Mouse (Mus musculus) lung, adult 18-20 months (tissue): ENCODE measurements around the gene Hspa1l.
"Not testable (repeated sequence)": the region's sequence is repeated elsewhere in the genome, so short reads cannot be mapped to it uniquely, and the experiment has no call there.

Experiments used
- DNase-seq, 2 experiments: peaks; one replicate each; pipeline ENCODE4 v3.0.0; 2022; ENCODE audit warnings: mixed read lengths in 2 of 2

Gene Hspa1l

DNA sequence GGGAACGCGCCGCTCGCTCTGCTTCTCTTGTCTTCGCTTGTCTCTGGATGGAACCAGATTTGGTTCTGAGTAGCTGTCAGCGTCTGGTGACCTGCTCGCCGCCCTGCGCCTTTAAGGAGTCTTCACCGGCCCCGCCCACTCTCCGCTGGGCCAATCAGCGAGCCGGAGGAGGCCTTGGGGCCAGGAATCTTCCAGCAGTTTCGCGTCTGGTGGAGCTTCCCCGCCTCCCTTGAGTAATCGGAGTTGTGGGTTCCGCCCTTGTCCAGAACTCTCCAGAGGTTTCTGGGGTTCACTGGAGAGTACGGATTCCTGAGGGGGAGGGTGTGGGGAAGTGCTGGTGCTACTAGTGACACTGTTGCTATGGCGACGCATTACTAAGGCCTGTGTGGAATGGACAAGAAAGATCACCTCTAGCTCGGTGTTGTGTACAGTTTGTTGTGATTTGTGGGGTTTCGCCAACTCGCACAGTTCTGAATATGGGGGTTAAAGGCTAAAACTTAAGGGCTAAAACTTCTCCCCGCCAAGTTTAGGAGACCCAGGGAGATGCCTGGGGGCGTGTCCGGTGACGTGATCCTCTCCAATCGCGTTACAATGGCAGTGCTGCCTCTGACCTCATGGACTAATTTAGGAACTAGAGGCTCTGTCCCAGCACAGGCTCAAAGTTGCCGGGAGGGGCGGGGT is at the start of gene Hspa1l, which contains the start of gene Hspa1a:
Gene Hspa1l, plus strand, starts transcription at position 635 of the 681 bp plus-strand sequence.
Gene Hspa1a, minus strand, starts transcription at position 88 of the 681 bp plus-strand sequence.
- DNase-seq: peak; percentile 91 to 93

DNA sequence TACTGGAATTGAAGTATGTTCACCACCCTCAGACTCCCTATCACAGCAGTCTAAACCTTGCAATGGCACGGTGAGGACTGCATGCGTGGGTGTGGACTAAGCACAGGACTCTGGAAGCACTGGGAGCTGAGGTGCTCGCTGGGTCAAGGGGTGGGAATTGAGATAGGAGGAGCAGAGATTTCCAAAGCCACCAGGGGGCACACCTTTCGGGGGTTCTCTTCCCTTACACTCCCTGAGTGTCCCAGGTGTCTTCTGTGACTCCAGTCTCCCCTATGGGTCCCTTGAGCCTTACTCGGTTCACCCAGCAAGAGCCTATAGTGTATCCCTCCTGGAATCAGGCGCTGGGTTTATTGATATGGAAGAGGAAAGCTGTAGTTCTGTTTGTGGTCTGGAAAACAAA is 49.6 kb upstream of the Hspa1l start:
- no peak for DNase-seq

DNA sequence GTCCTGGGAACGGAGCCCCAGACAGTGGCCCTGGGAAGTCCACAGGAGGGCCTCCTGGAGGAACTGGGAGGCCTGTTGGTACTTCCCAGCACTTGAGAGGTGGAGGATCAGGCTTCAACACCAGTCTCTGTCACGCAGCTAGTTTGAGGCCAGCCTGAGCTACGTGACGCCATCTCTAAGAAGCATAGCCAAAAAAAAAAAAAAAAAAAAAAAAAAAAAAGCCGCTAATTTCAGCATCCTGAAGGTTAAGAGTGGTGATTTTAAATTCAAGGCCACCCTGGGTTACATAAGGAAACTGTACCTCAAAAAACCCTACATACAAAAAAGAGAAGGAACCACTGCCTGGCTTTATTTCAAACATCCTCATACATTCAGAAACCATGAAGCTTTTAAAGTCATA is 48.2 kb upstream of the Hspa1l start:
- no peak for DNase-seq

DNA sequence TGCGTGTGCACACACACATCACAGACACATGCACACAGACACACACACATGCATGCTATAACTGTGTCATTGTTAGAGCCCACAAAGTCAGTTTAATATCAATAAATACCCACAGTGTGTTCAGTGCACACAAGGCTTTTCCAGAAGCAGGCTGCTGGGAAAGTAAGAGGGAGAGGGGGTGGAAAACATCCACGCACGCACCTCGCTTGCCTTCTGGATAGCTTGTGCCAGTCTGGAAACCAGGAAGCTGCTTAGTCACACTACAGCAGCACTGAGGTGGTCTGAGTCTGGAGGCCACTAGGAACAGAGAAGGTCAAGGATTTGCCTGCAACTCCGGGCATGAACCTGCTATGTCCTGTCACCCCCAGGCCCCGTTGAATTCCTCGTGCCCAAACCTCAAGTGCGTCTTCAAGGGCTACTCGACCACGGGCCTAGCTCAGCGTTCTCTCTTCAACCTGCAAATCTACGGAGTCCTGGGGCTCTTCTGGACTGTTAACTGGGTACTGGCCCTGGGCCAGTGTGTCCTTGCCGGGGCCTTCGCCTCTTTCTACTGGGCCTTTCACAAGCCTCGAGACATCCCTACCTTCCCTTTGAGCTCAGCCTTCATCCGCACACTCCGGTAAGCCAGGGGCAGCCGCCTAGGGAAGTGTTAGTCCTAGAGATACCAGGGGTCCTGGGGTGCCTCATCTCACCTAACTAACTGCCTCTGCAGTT is 45.0 kb upstream of the Hspa1l start:
- DNase-seq: peak in 1 of 2 experiments; percentile 37

DNA sequence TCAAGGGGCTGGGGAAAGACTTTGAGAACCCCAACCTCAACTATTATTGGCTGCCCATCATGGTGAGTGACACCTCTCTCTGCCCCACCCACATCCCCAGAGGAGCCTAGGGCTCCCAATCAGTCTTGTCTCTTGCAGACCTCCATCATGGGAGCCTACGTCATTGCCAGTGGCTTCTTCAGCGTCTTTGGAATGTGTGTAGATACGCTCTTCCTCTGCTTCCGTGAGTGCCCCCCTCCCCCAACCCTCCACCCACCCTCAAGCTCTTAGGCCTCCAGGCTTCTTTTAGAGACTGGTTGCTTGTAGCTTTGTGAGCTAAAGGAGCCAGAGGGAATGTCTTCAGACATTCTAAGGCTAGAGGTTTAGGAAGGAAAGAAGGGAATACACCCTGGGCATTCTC is 43.7 kb upstream of the Hspa1l start:
- DNase-seq: no peak

DNA sequence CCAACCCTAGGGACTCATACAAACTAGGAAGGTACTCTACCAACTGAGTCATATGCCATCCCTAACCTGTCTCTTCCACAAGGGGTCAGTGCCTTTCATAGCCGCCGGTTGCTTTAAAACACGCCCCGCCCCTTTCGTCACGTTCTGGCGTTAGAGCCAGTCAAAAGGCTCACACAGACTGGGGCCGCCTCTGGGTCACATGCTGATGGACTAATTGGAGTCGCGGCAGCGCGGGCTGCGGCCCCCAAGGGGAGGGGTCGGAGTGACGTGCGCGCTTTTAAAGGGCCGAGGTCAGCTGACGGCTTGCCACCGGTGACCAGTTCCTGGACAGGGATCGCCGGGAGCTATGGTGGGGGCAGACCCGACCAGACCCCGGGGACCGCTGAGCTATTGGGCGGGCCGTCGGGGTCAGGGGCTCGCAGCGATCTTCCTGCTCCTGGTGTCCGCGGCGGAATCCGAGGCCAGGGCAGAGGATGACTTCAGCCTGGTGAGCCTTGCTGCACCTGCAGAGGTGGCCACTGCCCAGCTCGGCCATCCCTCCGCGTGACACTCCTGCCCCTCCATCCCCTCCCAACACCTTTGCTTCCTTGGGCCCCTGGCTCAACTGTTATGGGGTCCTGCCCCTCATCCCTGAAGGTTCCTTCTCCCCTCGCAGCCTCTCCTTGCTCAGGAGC is 41.3 kb upstream of the Hspa1l start, which contains the start of gene Neu1:
Gene Neu1, plus strand, starts transcription at position 193 of the 674 bp plus-strand sequence.
- DNase-seq: peak; percentile 99

DNA sequence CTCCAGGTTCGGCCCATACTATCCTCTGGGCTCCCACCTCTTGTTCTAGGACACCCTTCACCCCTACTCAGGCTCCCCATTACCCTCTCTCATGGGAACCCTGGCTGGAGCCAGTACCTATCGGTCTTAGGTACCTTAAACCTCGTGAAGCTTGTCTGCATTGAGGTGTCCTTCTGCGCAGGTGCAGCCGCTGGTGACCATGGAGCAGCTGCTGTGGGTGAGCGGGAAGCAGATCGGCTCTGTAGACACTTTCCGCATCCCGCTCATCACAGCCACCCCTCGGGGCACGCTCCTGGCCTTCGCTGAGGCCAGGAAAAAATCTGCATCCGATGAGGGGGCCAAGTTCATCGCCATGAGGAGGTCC is 40.8 kb upstream of the Hspa1l start:
- no peak for DNase-seq

DNA sequence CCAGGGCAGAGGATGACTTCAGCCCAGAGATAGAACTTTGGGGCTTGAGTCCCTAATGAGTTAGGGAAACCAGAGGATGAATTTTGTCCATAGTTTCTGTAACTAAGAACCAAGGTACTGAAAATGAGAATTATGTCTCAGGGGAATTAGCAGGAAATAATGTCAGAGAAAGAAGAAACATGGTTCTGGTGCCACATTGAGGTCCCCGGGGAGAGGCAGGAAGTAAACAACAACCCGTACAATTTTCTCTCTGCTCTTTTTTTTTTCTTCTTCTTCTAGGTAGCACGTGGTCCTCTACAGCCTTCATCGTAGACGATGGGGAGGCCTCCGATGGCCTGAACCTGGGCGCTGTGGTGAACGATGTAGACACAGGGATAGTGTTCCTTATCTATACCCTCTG is 40.2 kb upstream of the Hspa1l start:
- DNase-seq: no peak

DNA sequence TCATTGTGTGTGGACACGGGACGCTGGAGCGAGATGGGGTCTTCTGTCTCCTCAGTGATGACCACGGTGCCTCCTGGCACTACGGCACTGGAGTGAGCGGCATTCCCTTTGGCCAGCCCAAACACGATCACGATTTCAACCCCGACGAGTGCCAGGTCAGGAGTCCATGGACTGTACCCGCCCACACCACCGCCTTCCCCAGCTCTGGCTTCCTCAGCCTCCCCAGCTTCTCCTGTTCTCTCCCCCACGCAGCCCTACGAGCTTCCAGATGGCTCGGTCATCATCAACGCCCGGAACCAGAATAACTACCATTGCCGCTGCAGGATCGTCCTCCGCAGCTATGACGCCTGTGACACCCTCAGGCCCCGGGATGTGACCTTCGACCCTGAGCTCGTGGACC is 38.5 kb upstream of the Hspa1l start:
- no peak for DNase-seq

DNA sequence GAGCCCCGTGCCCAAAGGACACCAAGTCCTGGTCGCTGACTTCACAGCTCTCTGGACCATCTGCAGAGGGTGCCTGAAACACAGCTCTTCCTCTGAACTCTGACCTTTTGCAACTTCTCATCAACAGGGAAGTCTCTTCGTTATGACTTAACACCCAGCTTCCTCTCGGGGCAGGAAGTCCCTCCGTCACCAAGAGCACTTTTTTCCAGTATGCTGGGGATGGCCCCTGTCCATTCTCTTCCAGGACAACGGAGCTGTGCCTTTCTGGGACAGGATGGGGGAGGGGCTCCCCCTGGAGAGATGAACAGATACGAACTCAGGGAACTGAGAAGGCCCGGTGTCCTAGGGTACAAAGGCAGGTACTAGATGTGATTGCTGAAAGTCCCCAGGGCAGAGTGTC is 37.7 kb upstream of the Hspa1l start:
- DNase-seq: no peak

DNA sequence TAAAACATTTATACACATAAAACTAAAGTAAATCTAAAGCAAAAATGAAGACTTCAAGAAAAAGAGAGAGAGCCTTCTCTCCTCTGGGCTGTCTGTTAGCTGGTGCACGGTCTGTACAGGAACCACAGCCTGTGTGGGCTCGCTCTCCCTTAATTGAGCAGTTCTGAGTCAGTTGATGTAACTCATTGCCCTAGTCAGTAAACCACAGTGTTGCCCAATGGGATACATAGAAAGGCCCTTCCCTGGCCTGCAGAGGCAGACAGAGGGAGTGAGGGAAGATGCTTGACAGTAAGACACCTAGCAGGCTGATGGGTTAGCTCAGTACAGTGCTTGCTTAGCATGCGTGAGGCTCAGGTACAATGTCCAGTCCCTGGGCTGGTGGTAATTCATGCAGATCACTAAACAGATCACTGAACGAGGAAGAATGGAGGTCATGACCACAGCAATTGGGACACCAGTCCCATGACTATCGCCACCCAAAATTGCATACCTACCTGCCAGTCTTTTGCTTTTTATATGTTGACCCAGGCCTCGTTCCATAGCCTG is 34.5 kb upstream of the Hspa1l start:
- no peak for DNase-seq

DNA sequence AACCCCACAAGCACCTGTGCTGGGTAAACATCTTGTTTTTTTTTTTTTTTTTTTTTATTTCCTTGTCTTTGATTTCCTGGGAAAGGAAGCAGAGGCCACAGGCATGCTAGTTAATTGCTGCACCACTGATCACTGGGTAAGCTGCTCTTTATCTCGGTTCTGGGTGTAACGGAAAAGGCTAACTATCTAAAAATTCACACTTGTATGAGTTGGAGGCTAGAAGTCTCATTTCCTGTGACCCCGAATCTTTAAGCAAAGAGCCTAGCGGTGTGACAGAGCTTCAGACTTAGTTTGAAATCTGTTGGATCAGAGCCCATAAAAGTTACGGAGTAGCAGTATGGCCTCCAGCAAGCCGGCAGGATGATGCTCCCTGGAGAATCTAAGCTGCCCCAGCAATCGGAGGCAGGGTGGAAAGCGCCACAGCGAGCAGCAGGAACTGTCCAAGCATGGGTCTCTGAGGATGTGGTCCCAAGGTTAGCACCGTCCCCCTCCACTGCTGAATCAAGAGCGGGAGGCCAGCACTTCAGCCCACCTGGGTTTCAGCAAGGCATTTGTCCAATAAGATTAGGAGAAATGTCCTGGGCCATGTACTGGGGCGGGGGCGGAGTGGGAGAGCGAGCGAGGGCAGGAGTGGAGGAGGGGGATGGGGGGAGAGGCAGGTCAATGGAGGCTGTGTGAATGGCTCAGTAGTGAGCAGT is 31.0 kb upstream of the Hspa1l start:
- no peak for DNase-seq

DNA sequence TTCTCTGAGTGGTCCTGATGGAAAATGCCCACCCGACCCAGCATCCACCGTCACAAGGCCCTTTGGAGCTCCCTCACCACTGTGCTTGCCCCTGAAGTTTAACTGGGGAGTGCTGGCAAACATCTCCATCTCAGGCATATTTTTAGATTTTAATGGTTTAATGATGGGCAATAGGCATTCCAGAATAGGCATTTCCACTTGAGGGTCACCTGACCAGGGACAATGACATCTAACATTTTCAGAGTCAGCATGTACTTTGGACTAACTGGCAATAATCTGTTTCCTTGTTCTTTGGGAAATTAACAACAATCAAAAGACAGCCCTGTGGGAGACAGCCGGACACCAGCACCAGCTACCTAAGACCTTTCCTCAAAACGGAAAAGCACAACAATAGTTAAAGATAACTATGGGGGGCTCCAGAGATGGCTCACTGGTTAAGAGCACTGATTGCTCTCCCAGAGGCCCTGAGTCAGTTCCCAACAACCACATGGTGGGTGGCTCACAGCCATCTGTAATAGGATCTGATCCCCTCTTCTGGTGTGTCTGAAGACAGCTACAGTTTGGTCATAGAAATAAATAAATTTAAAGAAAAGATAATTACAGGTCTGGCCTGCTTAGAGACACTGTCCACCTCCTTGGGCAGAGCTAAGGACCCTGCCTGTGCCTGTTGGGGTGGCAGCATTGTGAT is 29.2 kb upstream of the Hspa1l start:
- no peak for DNase-seq

DNA sequence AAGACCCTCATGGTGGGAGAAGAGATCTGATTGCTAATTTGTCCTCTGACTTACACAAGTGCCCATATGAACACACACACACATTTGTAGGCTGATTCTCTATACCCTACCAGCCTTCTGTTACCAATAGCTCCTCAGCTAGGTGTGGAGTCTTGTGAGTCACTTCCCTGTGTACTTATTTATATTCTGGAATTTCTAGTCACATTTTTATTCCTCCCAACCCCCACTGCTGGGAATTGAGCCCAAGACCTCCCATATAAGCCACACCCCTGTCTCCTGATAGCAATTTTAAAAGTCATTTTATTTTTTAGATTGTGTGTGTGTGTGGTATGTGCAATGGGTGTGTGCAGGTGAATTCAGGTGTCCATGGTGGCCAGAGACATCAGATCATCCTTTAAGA is 28.1 kb upstream of the Hspa1l start:
- no peak for DNase-seq

DNA sequence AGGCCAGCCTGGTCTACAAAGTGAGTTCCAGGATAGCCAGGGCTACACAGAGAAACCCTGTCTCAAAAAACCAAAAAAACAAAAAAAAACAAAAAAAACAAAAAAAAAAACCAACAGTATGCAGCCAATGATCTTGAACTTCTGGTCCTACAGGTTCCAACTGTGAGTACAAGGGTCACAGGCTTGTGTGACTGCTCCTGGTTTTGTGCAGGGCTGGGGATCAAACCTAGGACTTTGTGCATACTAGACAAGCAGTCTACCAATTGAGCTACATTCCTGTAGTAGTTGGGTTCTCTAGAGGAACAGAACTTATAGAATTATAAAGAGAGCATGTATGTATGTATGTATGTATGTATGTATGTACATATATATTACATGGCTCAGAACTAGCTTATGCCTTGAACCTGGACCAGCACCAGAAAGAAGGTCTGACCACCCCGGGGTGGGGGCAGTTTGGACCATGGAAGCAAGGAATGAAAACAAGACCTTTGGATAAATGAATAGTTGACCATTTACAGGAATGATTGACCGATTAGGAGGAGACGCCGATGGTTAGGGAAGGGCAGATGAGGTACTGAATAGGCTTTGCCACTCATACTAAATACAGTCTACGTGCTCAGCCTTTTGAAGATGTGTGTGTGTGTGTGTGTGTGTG is 25.9 kb upstream of the Hspa1l start:
- no peak for DNase-seq

DNA sequence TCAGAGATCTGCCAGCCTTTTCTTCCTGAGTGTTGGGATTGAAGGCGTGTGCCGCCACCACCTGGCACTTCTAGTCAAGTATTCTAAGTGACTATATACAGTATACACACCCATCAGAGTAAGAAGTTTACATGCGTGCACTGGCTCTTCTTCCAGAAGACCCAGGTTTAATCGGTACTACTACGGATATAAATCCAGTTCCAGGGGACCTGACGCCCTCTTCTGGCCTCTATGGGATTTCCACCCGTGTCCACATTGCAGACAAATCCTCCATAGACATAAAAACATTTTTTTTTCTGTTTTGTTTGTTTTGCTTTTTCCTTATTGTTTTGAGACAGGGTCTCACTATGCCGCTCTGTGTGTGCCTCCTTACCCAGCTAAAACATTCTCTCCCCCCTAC is 24.9 kb upstream of the Hspa1l start:
- no peak for DNase-seq

DNA sequence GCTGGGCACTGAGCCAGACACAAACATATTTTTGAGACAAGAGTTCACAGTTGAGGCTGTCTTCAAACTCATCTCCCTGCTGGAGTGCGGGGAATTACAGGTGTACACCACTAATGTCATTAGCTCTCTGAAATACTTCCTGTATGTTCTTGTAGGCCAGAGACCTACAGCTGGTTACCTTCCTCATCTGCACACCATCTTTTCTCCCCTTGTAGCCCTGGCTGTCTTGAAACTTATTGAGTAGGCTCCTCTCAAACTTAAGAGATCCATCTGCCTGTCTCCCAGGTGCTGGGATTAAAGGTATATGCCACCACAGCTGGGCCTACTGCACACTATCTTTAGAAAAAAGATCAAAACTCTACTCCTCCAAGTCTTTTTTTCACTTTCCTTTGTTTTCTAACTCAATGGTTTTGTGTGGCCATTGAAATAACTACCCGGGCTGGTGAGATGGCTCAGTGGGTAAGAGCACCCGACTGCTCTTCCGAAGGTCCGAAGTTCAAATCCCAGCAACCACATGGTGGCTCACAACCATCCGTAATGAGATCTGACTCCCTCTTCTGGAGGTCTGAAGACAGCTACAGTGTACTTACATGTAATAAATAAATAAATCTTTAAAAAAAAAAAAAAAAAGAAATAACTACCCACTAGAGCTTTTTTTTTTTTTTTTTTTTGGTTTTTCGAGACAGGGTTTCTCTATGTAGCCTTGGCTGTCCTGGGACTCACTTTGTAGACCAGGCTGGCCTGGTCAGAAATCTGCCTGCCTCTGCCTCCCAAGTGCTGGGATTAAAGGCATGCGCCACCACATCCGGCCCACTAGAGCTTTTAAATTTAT is 23.6 kb upstream of the Hspa1l start:
- not testable (repeated sequence) for DNase-seq

DNA sequence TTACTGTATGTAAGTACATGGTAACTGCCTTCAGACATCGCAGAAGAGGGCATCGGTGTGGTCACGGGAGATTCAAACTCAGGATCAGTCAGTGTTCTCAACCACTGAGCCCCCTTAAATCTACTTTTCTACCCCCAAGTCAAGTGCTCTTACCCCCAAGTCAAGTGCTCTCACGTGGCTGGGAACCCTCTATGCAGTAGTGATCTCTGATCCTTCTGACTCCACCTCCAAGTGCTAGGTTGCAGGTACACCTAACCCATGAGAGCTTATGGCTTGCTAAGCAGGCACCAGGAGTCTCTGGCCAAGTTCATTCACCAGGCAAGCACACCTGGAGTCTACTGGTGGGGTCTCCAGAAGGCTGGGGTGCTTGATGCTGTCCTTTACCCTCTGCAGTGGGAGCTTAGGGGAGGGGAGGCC is 22.9 kb upstream of the Hspa1l start:
- no peak for DNase-seq

DNA sequence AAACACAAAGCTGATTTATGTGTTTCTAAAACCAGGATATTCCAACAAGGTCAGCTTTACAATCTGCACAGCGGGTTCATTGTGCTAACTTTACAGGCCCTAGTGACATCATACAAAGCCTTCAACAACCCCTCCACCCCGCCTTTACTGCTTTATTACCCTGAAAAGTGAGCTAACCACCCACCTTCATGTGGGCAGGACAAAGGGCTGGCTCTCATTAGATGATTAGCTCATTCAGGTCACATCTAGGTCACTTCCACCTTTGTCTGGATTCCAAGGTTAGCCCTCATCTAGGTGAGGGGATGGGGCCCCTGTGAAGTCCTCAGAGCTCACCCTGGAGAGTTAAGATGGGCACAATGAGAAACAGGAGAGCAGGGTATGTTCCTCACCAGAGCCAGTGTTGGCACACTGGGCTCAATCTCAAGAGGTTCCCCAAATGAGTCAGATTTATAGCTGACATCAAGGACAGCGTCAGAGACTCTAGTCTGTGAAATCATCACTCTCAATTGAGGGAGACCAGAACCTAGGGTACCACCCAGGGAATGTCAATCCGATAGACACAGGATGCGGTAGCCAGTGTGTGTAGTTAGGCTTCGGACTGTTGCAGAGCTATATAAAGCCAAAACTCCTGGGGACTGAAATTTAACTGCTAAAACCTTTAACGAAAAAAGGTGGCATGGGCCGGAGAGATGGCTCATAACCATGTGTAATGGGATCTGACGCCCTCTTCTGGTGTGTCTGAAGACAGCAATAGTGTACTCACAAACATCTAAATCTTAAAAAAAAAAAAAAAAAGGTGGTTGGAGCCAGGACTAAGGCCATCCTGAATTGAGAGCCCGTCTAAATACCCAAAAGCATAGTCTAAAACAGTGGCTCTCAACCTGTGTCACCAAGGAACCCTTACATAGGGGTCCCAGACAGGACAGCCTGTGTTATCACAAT is 21.7 kb upstream of the Hspa1l start:
- DNase-seq: no peak
